ENCODE assay signal across 8 mouse cellular contexts in the genomic region with DNA sequence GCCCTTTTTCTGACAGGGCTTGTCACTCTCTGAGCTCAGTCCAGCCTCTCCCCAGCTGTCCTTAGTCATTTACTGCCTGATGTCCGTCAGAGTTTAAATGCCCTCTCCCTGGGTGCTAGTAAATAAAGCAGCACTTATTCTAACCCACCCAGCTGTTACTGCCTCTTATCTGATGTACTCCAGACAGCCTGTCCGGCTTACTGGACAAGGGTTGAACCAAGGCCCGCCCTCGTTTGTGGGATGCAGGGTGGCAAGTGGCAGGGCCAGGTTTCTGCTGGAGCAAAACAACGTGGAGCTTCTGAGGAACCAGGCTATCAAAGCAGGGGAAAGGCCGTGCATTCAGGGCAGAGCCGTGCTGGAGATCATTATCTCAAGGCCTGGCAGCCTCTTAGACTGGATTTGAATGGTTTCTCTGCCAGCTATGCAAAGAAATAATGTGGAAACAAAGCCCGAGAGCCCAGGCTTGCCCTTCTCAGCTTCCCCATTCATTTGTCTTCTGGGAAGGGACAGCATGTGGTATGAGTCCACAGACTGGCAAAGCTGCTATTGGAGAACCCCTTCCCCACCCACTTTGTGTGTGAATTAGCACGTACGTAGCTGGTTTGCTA. TPM values are rescaled to one million over a fixed set of nuclear protein-coding genes. Genes with fewer than 3 reads are reported as not detected.
DNase-seq lines count a peak whose midpoint lies in the region; ATAC-seq lines count a peak whose summit lies in the region.

No protein-coding gene starts in this region.

- peak; percentile 57 for ATAC-seq in heart, embryonic 12.5 days (ENCODE audit: insufficient number of reproducible peaks, low FRiP score)
- ATAC-seq in limb, embryonic 15.5 days (ENCODE audit: insufficient number of reproducible peaks, low FRiP score, low TSS enrichment, low read depth), result 0 out of 2 replicates have a peak, but pooled peaks have one; percentile 35
- 0 out of 2 replicates have a peak, but pooled peaks have one; percentile 14 for ATAC-seq in neural tube, embryonic 12.5 days (ENCODE audit: low FRiP score, low read depth)

- 0 out of 2 replicates have a peak, but pooled peaks cover 3% of the 10 kb centered on the region for H3K27me3 ChIP-seq in heart, embryonic 12.5 days (replicated peaks)
- no peaks in the 10 kb centered on the region for H3K27me3 ChIP-seq in hindbrain, embryonic 10.5 days (ENCODE audit: insufficient read depth, poor library complexity, severe bottlenecking)
- no peaks in the 10 kb centered on the region for H3K27me3 ChIP-seq in limb, embryonic 15.5 days
- H3K27me3 ChIP-seq in neural tube, embryonic 12.5 days (replicated peaks), result no peaks in the 10 kb centered on the region

- intact Hi-C loops in heart, postnatal 14 days (cut with DNase I), result no loop called here

- peaks cover 18% of the 10 kb centered on the region for H3K36me3 ChIP-seq in heart, embryonic 12.5 days
- peaks cover 23% of the 10 kb centered on the region for H3K36me3 ChIP-seq in hindbrain, embryonic 10.5 days
- peaks cover 9% of the 10 kb centered on the region for H3K36me3 ChIP-seq in limb, embryonic 15.5 days
- H3K36me3 ChIP-seq in neural tube, embryonic 12.5 days, result peaks cover 12% of the 10 kb centered on the region

- no peak for DNase-seq in heart, postnatal 14 days
- peak; percentile 30 for DNase-seq in hindbrain, embryonic 10.5 days (ENCODE audit: low spot score)
- DNase-seq in cerebellum, postnatal 10 days, result no peak
- DNase-seq in adrenal gland, adult 18-20 months (ENCODE audit: low spot score in 2 of 2), result no peak
- DNase-seq in thymus, postnatal 25 days, result no peak

- H3K4me2 ChIP-seq in heart, embryonic 12.5 days, result no peak overlapping the region
- no peak overlapping the region for H3K4me2 ChIP-seq in limb, embryonic 15.5 days
- H3K4me2 ChIP-seq in neural tube, embryonic 12.5 days (replicated peaks), result 0 out of 2 replicates have a peak overlapping the region, but pooled peaks have one; percentile 7

- no peaks in the 10 kb centered on the region for H3K9me3 ChIP-seq in heart, embryonic 12.5 days (replicated peaks)
- H3K9me3 ChIP-seq in hindbrain, embryonic 10.5 days, result no peaks in the 10 kb centered on the region
- no peaks in the 10 kb centered on the region for H3K9me3 ChIP-seq in limb, embryonic 15.5 days
- H3K9me3 ChIP-seq in neural tube, embryonic 12.5 days, result no peaks in the 10 kb centered on the region

- 0 out of 2 replicates have a peak overlapping the region, but pooled peaks have one; percentile 29 for H3K9ac ChIP-seq in heart, embryonic 12.5 days
- no peak overlapping the region for H3K9ac ChIP-seq in limb, embryonic 15.5 days
- 0 out of 2 replicates have a peak overlapping the region, but pooled peaks have one; percentile 21 for H3K9ac ChIP-seq in neural tube, embryonic 12.5 days

- 47% methylated on average over 10 of the region's 10 CpGs for WGBS in heart, embryonic 12.5 days
- WGBS in hindbrain, embryonic 10.5 days, result 44% methylated on average over 10 of the region's 10 CpGs
- 41% methylated on average over 10 of the region's 10 CpGs for WGBS in limb, embryonic 15.5 days
- WGBS in neural tube, embryonic 12.5 days, result 19% methylated on average over 10 of the region's 10 CpGs

- H3K27ac ChIP-seq in heart, embryonic 12.5 days (ENCODE audit: poor library complexity, severe bottlenecking), result no peak overlapping the region
- peak overlapping the region; percentile 87 for H3K27ac ChIP-seq in hindbrain, embryonic 10.5 days
- H3K27ac ChIP-seq in limb, embryonic 15.5 days, result peak overlapping the region; percentile 44
- H3K27ac ChIP-seq in neural tube, embryonic 12.5 days, result peak overlapping the region; percentile 62

- H3K4me3 ChIP-seq in heart, embryonic 12.5 days, result no peak overlapping the region
- no peak overlapping the region for H3K4me3 ChIP-seq in hindbrain, embryonic 10.5 days
- H3K4me3 ChIP-seq in limb, embryonic 15.5 days, result no peak overlapping the region
- no peak overlapping the region for H3K4me3 ChIP-seq in neural tube, embryonic 12.5 days

- H3K4me1 ChIP-seq in heart, embryonic 12.5 days (replicated peaks), result peaks cover 69% of the 10 kb centered on the region
- peaks cover 93% of the 10 kb centered on the region for H3K4me1 ChIP-seq in hindbrain, embryonic 10.5 days (replicated peaks)
- H3K4me1 ChIP-seq in limb, embryonic 15.5 days, result peaks cover 57% of the 10 kb centered on the region
- H3K4me1 ChIP-seq in neural tube, embryonic 12.5 days, result peaks cover 66% of the 10 kb centered on the region

RNA-seq across cellular contexts. Expression of a gene that starts 7.4 kb away (rescaled TPM):
- 37.8 and 40.4 TPM in 2 replicates for polyA plus RNA-seq in heart, embryonic 12.5 days (2016; fragmentation: Nextera tagmentation; extraction: Ambion mirVana)
- 10 to 100 TPM; 37.3 to 47.7 TPM for total RNA-seq in heart, postnatal 14 days (2021)
- 100.0 and 117 TPM in 2 replicates for polyA plus RNA-seq in hindbrain, embryonic 10.5 days (2016; fragmentation: Nextera tagmentation; extraction: Ambion mirVana)
- 30.9 and 35.1 TPM in 2 replicates for polyA plus RNA-seq in limb, embryonic 15.5 days (2015; fragmentation: Nextera tagmentation; extraction: Ambion mirVana)
- polyA plus RNA-seq in neural tube, embryonic 12.5 days (2016; fragmentation: Nextera tagmentation; extraction: Ambion mirVana), result 114 and 120 TPM in 2 replicates
- 10 to 100 TPM; 23.1 to 32.7 TPM for total RNA-seq in adrenal gland, adult 18-20 months (2021)

RNA-seq across cellular contexts. Expression of a gene that starts 34.5 kb away (rescaled TPM):
- polyA plus RNA-seq in heart, embryonic 12.5 days (2016; fragmentation: Nextera tagmentation; extraction: Ambion mirVana), result 15.7 and 17.5 TPM in 2 replicates
- total RNA-seq in heart, postnatal 14 days (2021), result 10 to 100 TPM; 13.5 to 17.4 TPM
- polyA plus RNA-seq in hindbrain, embryonic 10.5 days (2016; fragmentation: Nextera tagmentation; extraction: Ambion mirVana), result 3.6 and 9.8 TPM in 2 replicates
- 147 and 186 TPM in 2 replicates for polyA plus RNA-seq in limb, embryonic 15.5 days (2015; fragmentation: Nextera tagmentation; extraction: Ambion mirVana)
- 16.8 and 20.5 TPM in 2 replicates for polyA plus RNA-seq in neural tube, embryonic 12.5 days (2016; fragmentation: Nextera tagmentation; extraction: Ambion mirVana)
- total RNA-seq in adrenal gland, adult 18-20 months (2021), result 1 to 10 TPM; 6.7 to 9.6 TPM

RNA-seq across cellular contexts. Expression of a gene that starts 39.5 kb away (rescaled TPM):
- 0.32 and 0.49 TPM in 2 replicates for polyA plus RNA-seq in heart, embryonic 12.5 days (2016; fragmentation: Nextera tagmentation; extraction: Ambion mirVana)
- total RNA-seq in heart, postnatal 14 days (2021), result not detected
- not detected in 2 replicates for polyA plus RNA-seq in hindbrain, embryonic 10.5 days (2016; fragmentation: Nextera tagmentation; extraction: Ambion mirVana)
- polyA plus RNA-seq in limb, embryonic 15.5 days (2015; fragmentation: Nextera tagmentation; extraction: Ambion mirVana), result 0.50 and 0.59 TPM in 2 replicates
- polyA plus RNA-seq in neural tube, embryonic 12.5 days (2016; fragmentation: Nextera tagmentation; extraction: Ambion mirVana), result 0.15 and 0.38 TPM in 2 replicates
- total RNA-seq in adrenal gland, adult 18-20 months (2021), result not detected
